Mouse (Mus musculus) hindbrain, embryonic 16.5 days (tissue): ENCODE data around the gene Galnt3. TPM values are rescaled to one million over a fixed set of nuclear protein-coding genes. Genes with fewer than 3 reads are reported as not detected.

Source experiments
- ATAC-seq: fragments of 200-750 bp; cut with Nextera tagmentation; 2 replicates; pipeline ENCODE4 v1.8.0; 2017; ENCODE audit warnings: moderate TSS enrichment, moderate library complexity
- H3K27ac ChIP-seq: fragments of 300-500 bp; sonication (generic); 2 replicates; pipeline ENCODE4 v1.5.1; 2014; ENCODE audit warnings: low read depth, mild to moderate bottlenecking, control low read depth, low read length, moderate library complexity
- H3K27me3 ChIP-seq: fragments of 300-500 bp; sonication (generic); replicated peaks from 2 replicates; pipeline ENCODE4 v1.6.1; 2014; ENCODE audit warnings: low read length; ENCODE audit not compliant: control insufficient read depth, insufficient read depth
- H3K36me3 ChIP-seq: fragments of 300-500 bp; sonication (generic); 2 replicates; pipeline ENCODE4 v1.6.1; 2014; ENCODE audit warnings: mild to moderate bottlenecking, low read length, moderate library complexity, mixed read lengths; ENCODE audit not compliant: control insufficient read depth, insufficient read depth
- H3K4me1 ChIP-seq: fragments of 300-500 bp; sonication (generic); 2 replicates; pipeline ENCODE4 v1.6.1; 2014; ENCODE audit warnings: low read depth, low read length; ENCODE audit not compliant: control insufficient read depth, insufficient read depth
- H3K4me2 ChIP-seq: fragments of 300-500 bp; sonication (generic); 2 replicates; pipeline ENCODE4 v1.6.1; 2014; ENCODE audit warnings: mild to moderate bottlenecking, low read length, control low read depth, moderate library complexity
- H3K4me3 ChIP-seq: fragments of 300-500 bp; sonication (generic); 2 replicates; pipeline ENCODE4 v1.5.1; 2014; ENCODE audit warnings: mild to moderate bottlenecking, low read length, control low read depth, moderate library complexity
- H3K9ac ChIP-seq: fragments of 300-500 bp; sonication (generic); 2 replicates; pipeline ENCODE4 v1.6.1; 2014; ENCODE audit warnings: low read depth, mild to moderate bottlenecking, control low read depth, low read length, moderate library complexity
- H3K9me3 ChIP-seq: fragments of 300-500 bp; sonication (generic); 2 replicates; pipeline ENCODE4 v1.6.1; 2014; ENCODE audit warnings: mild to moderate bottlenecking, low read length, moderate library complexity; ENCODE audit not compliant: control insufficient read depth
- WGBS: fragments of 180-500 bp; shearing (Covaris S2); extraction: QIAGEN DNeasy Blood & Tissue Kit; methylation state at CpG from one replicate; pipeline ENCODE4 v1.1.7; 2014; 5-methylcytosine and 5-hydroxymethylcytosine counted together
- polyA plus RNA-seq: library from polyadenylated mRNA; unstranded; fragments of >200 nt; fragmentation: Nextera tagmentation; extraction: Ambion mirVana; gene quantifications from 2 replicates; pipeline ENCODE4 v1.2.1, GENCODE M21; 2015

The Galnt3 gene
- polyA plus RNA-seq, 1 experiment from 2014 or later = 1.0 TPM

DNA sequence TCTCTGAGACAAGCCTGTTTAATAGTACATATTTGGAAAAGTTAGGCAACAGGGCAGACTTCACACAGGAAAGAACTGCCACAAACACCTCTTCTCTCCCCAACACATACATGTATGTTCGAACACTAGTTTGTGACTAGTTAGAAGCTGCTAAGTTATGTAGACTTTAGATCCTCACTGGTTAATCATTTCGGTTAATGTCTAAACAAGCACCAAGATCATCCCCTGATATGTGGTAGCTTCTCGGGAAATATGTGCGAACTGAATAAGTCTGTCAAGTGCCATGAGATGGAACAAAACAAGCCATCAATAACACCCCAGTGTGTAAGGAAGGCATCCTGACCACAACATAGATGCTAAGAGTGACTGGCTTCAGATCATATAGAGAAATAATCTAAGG, 2.1 kb upstream of the Galnt3 start:
- Histone ChIP-seq H3K9me3 (no peaks in the 10 kb centered on the region), H3K4me3 (no peak overlapping the region), H3K4me2 (no peak overlapping the region), H3K4me1 (peaks cover 10% of the 10 kb centered on the region), H3K27me3 (peaks cover 4% of the 10 kb centered on the region; the same call in 1 of the 2 replicates), H3K27ac (no peak overlapping the region), H3K9ac (no peak overlapping the region), H3K36me3 (no peaks in the 10 kb centered on the region)
- no peak for ATAC-seq
- WGBS = 89% methylated on average over 4 of the region's 4 CpGs

DNA sequence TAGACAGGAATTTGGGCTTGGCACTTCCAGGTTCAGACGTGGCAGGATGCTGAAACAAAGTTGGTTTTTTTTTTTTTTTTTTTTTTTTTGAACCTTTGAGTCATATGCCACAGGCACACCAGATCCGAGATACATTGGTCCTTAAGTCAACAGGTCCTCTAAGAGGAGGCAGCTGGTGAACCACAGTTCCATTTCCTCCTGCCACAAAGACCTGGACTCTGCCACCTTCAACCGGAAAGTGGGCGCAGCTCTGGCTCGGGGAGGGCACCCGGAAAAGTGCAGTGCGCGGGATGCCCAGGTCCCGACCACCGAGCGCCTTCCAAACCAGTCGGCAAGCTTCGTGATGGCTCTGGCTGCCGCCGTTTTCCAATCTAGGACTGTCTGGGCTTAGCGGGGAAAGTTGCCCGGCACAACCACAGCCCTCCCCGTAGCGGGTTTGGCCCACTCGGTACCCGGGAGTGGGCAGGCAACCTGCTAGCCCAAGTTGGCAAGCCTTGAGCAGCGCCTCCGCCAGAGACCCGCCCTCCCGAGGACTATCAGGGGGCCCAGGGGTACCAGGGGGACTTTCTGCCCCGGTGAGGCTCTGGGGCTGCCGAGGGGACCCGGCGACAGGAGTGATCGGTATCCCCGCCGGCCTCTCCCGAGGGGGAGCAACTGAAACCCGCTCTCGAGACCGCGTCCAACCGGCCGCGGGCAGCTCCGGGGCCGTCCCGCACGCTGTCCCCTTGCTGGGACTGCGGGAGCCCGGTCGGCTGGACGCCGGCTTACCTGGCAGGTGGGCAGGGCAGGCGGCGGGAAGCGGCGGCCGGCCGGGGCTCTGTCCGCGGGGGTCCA, 821 bp downstream of the Galnt3 start:
- Histone ChIP-seq H3K9ac (peak overlapping the region; percentile 76), H3K27me3 (peaks cover 4% of the 10 kb centered on the region; the same call in 1 of the 2 replicates), H3K4me3 (peak overlapping the region; percentile 83), H3K4me2 (peak overlapping the region; percentile 100), H3K27ac (no peak overlapping the region), H3K9me3 (no peaks in the 10 kb centered on the region), H3K36me3 (no peaks in the 10 kb centered on the region), H3K4me1 (peaks cover 10% of the 10 kb centered on the region)
- ATAC-seq = peak; percentile 79
- WGBS = under 1% methylated on average over 57 of the region's 57 CpGs

DNA sequence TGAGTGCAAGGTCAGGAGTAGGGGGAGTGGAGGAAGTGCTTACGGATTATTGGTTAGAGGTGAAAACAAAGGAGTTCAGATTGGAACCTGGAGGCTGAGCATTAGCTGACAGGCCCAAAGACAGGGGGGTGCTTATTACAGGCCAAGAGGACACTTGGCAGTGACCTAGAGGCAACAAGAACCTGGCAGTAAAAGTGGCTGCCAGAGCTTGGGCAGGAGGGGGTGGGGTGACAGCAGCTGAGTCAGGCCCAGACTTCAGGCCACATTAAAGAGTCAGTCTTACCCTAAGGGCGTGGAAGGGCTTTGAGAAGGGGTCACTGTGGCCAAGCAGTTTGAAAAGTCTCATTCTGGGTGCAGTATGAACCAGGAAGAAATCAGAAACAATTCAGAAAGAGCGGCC, 7.1 kb downstream of the Galnt3 start:
- no peak overlapping the region for H3K27ac ChIP-seq
- peaks cover 4% of the 10 kb centered on the region; the same call in 1 of the 2 replicates for H3K27me3 ChIP-seq
- no peaks in the 10 kb centered on the region for H3K36me3 ChIP-seq
- 69% methylated on average over 3 of the region's 3 CpGs for WGBS
- H3K9ac ChIP-seq = no peak overlapping the region
- H3K9me3 ChIP-seq = no peaks in the 10 kb centered on the region
- H3K4me2 ChIP-seq = no peak overlapping the region
- ATAC-seq = no peak
- H3K4me1 ChIP-seq = no peaks in the 10 kb centered on the region
- H3K4me3 ChIP-seq = no peak overlapping the region

DNA sequence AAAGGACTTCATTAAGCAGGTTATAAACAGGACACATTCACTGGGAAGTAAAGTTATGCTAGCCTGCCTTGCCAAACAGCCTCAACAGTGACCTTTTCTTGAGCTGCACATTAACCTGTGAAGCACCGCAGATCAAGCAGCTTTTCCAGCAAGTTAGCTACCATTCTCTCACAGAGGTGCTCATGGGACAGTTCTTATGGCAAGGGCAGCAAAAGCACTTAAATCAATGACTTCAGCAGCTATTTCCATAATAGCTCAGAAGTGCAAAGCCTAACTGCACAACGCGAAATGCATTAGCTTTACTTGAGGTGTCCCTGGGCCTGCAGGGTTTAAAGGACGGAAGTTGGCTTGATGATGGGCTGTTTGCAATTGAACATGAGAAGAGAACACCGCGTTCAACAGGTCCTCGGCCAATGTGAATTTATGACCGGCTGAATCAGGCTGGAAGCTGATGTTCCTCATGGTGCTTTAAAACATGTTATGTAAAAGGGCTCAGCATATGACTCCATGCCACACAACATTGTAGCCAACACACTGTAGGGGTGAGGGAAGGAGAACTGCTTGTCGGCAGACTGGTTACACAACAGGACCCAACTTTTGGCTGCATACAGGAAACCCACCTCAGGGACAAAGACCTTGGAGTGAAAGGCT, 16.8 kb downstream of the Galnt3 start:
- Histone ChIP-seq H3K36me3 (no peaks in the 10 kb centered on the region), H3K9ac (no peak overlapping the region), H3K4me2 (no peak overlapping the region), H3K9me3 (no peaks in the 10 kb centered on the region), H3K4me3 (no peak overlapping the region), H3K4me1 (no peaks in the 10 kb centered on the region), H3K27ac (no peak overlapping the region), H3K27me3 (no peaks in the 10 kb centered on the region)
- no peak for ATAC-seq
- 91% methylated on average over 9 of the region's 9 CpGs for WGBS

DNA sequence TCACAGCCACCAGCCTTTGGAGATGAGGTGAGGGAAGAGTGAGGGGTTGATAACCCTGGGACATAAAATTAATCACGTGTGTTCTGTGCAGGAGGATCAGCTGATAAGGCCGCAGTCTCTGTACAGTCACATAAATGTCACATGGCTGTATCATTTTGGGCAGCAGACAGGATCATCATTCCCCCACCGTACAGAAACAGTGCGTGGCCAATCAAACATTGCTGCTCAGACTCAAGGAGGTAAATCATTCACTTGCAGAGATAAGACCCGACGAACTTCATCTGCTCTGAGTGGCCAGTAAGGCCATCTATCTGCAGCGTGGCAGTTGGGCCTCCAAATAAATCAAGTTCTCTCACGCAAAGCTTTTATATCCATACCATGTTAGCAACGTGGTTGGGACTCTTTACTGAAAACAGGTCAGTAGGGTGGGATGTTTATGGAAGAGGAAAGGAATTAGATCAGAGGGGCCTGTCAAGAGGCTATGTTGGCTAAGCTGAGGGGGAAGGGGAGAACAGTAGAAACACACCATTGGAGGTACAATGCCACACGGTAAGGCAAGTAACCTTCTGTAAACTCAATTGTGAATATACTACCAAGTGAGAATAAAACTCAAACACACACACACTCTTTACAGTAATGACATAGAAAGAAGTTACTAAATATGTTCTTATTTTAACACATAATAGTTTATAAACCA, 20.9 kb downstream of the Galnt3 start:
- no peaks in the 10 kb centered on the region for H3K9me3 ChIP-seq

DNA sequence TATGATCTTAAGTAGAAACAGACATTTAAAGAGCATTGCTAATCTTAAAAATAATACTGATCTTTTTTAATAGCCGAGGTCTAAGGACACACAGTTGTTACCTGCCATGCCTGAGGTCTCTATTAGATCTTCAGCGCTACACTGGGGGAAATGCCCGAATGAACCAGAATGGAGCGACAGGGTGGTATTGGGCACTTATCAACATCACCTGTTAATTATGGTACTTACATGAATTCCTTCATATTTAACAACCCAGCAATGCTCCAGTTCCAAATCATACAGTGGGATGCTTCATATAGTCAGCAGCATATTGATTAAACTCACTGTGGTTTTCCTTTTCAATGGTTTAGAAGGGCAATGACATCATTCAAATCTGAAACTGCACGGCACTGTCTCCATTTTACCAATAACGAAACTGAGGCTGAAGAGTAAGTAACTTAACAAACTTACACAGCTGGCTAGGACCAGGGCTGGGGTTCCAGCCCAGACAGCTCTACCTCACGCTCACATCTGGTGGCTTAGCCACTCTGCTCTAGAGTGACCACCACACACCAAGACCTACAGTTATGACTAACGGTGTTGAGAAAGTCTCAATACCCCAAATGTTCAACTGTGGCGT, 23.0 kb downstream of the Galnt3 start:
- ATAC-seq = no peak
- Histone ChIP-seq H3K27ac (no peak overlapping the region), H3K36me3 (no peaks in the 10 kb centered on the region), H3K9ac (no peak overlapping the region), H3K9me3 (no peaks in the 10 kb centered on the region), H3K27me3 (no peaks in the 10 kb centered on the region), H3K4me2 (no peak overlapping the region), H3K4me1 (no peaks in the 10 kb centered on the region), H3K4me3 (no peak overlapping the region)
- 93% methylated on average over 9 of the region's 9 CpGs for WGBS

More for the DNA sequence above, 20.9 kb downstream of the Galnt3 start:
- Histone ChIP-seq H3K9ac (no peak overlapping the region), H3K4me1 (no peaks in the 10 kb centered on the region), H3K4me2 (no peak overlapping the region), H3K4me3 (no peak overlapping the region), H3K36me3 (no peaks in the 10 kb centered on the region), H3K27me3 (no peaks in the 10 kb centered on the region), H3K27ac (no peak overlapping the region)
- ATAC-seq = no peak
- WGBS = 80% methylated on average over 10 of the region's 10 CpGs

DNA sequence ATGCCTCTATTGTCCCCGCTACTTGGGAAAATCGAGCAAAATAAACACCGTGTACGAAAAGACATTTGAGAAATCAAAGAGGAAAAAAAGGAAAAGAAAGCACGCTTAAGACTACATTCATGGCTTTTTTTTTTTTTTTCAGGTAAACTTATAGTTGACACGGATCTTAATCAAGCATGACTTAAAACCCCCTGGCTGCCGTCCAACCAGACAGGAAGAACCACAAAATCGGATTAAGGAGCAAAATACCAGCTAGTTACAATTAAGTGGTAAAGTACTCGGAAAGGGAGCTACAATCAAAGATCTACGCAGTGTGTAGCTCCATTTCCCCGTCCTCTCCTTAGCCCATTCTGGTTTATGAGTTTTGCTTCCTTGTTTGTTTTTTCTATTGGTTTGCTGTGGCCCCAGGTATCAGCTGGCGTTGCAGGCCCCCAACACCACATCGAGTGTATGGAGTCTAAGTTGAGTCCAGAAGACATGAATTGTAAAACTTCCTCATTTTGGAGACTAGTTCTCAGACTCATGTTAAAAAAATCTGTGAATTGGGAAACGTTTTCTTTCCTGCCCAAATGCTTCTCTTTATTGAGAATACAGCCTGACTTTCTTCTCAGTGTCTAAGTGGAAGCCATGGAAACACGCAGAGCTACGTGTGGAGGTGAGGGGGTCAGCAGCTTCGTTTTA, 24.0 kb downstream of the Galnt3 start:
- H3K27me3 ChIP-seq = no peaks in the 10 kb centered on the region
- H3K9ac ChIP-seq = no peak overlapping the region
- no peaks in the 10 kb centered on the region for H3K9me3 ChIP-seq
- H3K4me2 ChIP-seq = peak overlapping the region; percentile 5; the same call in 1 of the 2 replicates
- no peaks in the 10 kb centered on the region for H3K4me1 ChIP-seq
- WGBS = 48% methylated on average over 17 of the region's 17 CpGs
- H3K4me3 ChIP-seq = no peak overlapping the region
- ATAC-seq = no peak
- no peaks in the 10 kb centered on the region for H3K36me3 ChIP-seq
- H3K27ac ChIP-seq = no peak overlapping the region

DNA sequence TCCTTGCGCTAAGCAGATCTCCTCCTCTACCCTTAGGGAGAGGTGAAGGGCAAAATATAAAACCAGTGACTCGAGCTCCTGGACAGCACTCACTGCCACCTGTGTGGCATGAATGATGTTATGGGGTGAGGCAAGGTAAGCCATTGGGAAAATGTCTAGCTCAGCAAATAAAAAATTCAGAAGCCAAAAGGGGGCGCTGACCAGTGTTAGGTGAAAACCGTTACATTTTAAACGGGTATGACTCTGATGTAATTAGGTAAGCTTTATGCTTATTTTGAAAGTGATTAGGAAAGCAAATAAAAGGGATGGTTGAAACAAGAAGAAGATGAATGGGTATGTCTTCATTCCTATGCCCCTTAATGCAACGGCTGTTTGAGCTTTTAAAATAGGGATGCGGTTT, 24.6 kb downstream of the Galnt3 start:
- H3K4me2 ChIP-seq = peak overlapping the region; percentile 5; the same call in 1 of the 2 replicates
- no peaks in the 10 kb centered on the region for H3K36me3 ChIP-seq
- WGBS = 54% methylated on average over 7 of the region's 7 CpGs
- no peak overlapping the region for H3K9ac ChIP-seq
- H3K4me3 ChIP-seq = no peak overlapping the region
- ATAC-seq = no peak
- H3K4me1 ChIP-seq = no peaks in the 10 kb centered on the region
- H3K27ac ChIP-seq = no peak overlapping the region
- H3K27me3 ChIP-seq = no peaks in the 10 kb centered on the region
- no peaks in the 10 kb centered on the region for H3K9me3 ChIP-seq
